Mouse (Mus musculus) frontal cortex, postnatal 25 days (tissue): ENCODE data around the gene Arl5c.

ENCODE experiments used
- DNase-seq, 2 experiments: peaks; one replicate each; pipeline ENCODE4 v3.0.0; 2022; ENCODE audit warnings: low spot score in 2 of 2

Arl5c gene

GRCm38 (mm10) chr11:97995564-97996288, at the start of gene Arl5c:
TSS of gene Arl5c (minus strand) at chr11:97996181.
- no peak for DNase-seq

DNA sequence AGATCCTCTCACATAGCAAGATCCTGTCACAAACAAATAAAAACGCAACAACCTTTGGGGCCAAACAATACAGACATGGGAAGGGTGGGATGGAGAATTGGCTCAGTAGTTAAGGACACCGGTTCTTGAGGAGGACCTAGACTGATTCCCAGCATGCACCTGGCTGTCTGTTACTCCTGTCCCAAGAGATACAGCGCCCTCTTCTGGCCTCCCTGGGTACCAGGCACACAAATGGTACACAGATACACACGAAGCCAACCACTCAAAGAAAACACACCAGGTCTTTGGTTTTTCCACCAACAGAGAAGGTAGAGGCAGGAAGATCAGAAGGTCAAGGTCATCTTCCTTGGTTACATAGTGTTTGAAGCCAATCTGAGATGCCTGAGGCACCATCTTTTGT, 49.6 kb upstream of the Arl5c start:
- no peak for DNase-seq

GRCm38 (mm10) chr11:98044074-98044473, 48.1 kb upstream of the Arl5c start:
- DNase-seq = no peak

DNA sequence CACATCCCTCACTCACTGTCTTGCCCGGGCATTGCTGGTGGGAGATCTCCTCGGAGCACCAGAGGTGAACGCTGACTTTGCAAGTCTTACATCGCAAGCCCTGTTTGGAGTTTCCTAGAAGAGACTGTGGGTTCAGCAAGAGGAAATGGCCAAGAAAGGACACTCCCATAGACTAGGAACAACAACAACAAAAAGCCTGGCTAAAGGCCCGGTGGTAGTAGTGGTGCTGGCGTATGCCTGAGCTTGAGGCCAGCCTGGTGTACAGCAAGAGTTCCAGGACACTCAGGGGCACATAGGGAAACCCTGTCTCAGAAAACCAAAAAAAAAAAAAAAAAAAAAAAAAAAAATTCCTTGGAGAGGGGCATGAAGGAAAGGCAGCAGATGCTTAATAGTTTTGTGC, 46.8 kb upstream of the Arl5c start:
- DNase-seq = no peak

DNA sequence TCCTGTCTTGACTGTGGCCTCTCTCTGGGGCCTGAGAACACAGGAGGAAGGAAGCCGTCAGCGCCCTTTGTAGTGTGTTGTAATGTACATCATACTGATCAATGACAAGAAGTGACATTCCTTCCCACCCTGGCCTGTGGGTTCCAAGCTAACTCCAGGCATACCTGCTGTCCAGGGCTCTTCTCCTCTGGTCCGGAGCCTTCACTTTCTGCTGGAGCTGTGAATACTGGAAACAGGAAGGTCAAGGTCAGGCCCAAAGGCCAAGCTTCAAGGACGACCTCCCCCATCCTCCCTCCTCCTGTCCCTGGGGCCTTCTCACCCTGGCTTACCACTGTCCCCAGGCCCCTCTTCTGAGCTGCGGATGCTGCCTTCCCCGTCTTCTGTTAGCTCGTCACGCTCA, 45.0 kb upstream of the Arl5c start:
- no peak for DNase-seq

DNA sequence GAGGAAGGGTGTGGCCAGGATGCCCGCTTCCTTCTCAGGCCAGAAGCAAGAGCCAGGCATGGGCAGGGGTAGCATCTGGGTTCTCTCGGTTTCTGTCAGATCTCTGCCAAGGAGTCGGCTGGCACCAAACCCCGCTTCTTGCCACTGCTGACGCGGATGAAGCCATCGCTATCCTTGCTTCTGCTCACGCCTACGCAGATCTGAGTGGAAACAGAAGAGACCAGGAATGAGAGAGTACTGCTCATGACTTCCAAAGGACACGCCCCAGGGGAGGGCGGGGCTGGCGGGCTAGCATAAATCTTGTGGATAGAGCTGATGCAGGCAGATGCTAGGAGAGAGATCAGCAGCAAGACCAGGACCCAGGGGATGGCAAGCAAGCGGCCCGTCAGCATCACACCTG, 41.9 kb upstream of the Arl5c start:
- DNase-seq = peak in 1 of 2 experiments; percentile 51

DNA sequence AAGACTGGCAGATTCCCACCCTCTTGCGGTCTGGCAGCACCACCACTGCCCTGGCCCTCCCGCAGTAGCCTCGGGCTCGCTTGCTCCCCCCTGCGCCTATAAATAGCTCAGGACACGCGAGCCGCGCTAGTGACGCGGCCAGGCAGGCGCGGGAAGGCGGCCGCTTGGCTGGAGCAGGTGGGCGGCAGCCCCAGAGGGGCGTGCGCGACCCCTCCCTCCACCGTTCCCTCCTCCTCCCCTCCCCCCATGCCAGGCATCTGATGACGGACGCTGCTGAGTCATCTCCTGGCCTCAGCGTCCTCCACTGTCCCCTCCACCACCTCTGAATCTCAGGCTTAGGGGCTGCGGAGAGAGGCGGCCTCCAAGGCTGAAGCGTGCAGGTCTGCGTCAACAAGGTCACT, 40.0 kb upstream of the Arl5c start:
- no peak for DNase-seq

GRCm38 (mm10) chr11:98034840-98035239, 38.9 kb upstream of the Arl5c start:
- no peak for DNase-seq

- no peak for DNase-seq
Observed at GRCm38 (mm10) chr11:98034061-98034460, 38.1 kb upstream of the Arl5c start.

- peak; percentile 79 to 82 for DNase-seq
Observed at GRCm38 (mm10) chr11:98031443-98031770, 35.4 kb upstream of the Arl5c start.

GRCm38 (mm10) chr11:98030701-98031442, 34.9 kb upstream of the Arl5c start:
- DNase-seq = no peak

- DNase-seq = no peak
Observed at GRCm38 (mm10) chr11:98027785-98028184, 31.8 kb upstream of the Arl5c start.

DNA sequence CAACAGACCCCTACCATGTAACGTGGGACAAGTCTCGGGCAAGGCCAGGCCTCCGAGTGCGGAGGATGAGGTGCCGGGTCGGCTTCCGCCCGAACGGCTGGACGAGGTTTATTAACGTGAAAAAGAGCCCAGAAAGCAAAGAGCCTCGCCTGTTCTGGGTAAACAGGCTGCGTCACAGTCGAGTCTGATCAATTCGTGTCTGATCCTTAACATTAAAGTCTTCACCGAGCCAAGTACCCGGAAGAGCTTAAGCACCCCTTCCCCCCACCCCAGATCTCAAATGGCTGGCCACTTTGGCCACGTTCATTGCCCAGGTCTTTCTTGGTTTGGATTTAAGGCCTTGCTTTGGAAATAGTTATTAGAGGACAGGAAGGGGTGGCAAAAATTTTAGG, 31.3 kb upstream of the Arl5c start:
- no peak for DNase-seq

GRCm38 (mm10) chr11:98026570-98027296, 30.8 kb upstream of the Arl5c start, which contains the start of gene Rpl19:
TSS of gene Rpl19 (plus strand) at chr11:98026710.
- peak; percentile 82 to 92 for DNase-seq

DNA sequence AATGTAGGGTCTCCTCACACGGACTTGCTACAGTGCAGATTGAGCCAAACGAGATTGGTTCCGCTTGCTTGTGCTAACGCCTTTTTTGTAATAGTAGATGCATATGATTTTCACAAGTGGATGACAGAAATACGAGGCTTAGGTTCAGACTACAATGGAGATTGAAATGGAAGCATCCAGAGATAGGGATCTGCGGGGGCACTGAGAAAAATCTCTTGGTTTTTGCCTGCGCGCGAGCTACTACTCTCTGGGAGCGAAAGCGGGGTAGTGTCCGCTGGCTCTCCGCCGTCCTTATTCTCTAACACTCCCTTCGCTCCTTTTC, 30.2 kb upstream of the Arl5c start:
- no peak for DNase-seq

DNA sequence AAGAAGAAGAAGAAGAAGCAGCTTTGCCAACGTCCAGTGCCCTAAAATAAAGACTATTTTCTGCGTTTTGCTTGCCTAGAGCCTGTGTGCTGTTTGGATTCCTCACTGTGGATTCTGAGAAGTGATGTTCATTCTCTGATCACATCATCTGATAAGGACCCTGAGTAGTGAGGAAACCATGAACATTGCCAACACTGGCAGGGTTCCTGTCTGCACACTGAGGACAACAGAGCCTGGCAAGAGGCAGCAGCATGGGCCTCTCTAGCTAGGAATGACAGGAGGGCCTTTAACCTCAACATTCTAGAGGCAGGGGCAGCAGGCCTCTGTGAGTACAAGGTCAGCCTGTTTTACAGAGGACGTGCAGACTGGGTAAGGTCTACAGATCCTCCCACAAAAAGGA, 28.5 kb upstream of the Arl5c start:
- DNase-seq = no peak

GRCm38 (mm10) chr11:98022555-98023371, 26.8 kb upstream of the Arl5c start, which contains the start of gene Cacnb1:
TSS of gene Cacnb1 (minus strand) at chr11:98023034.
- no peak for DNase-seq

GRCm38 (mm10) chr11:98022253-98022554, 26.2 kb upstream of the Arl5c start:
- DNase-seq = no peak

DNA sequence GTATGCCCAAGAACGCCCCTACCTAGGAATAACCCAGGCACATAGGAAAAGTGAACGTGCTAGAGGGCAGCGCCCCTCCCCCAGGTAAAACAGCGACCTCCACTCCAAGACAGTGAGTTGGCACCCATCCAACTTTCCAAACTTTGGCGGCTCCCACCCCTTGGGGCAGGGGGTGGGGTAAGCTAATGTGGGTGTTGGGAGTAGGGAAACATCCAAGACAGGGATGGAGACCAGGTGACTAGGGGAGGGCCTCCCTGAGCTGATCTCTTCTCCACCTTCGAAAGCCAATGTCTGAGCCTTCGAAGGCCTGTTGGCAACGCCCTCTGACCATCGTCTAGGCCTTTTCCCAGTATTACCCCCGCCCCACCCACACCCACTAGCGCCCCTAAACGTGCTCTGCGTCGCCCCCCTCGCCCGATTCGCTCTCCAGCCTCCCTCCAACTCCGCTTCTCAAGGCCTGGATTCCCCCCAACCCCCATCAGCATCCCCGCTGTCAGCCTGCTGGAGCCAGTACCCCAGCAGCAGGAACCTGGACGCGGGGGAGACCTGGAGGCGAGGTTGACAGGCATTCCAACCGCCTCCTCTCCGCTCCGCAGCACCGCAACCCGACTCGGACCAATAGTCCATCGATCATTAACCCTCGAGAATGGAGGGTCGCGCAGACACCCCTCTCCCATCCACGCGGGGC, 25.7 kb upstream of the Arl5c start:
- no peak for DNase-seq

DNA sequence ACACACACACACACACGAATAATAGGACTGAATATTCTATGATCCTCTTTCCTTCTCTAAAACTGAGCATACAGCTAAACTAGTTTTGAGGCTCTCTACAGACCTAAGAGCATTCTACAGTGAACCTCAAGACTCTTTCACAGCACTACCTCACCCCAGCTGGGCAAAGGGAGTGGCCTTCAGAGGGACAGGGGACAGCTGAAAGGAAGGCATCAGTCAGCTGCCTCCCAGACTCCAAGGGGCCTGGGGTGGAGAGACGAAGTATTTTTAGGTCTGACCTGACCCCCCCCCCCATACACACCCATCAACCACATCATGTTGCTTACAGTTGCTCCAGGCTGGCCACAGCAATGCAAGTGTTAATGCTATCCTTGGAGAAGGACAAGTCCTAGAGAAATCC, 25.1 kb upstream of the Arl5c start:
- DNase-seq = no peak

DNA sequence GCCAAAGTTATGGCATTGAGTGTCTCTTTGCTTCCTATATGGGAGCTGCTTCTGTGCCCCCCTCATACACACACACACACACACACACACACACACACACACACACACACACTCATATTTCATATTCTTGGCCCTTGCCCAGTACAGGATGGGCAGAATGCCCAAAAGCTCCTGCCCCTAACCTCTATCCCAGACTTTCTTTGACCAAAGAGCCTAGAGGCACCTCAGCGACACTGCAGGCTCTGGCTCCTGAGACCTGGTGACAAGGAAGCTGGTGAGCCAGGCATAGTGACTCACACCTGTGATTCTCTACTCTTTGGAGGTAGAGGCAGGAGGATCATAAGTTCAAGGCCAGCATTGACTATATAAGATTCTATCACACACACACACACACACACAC, 24.7 kb upstream of the Arl5c start:
- DNase-seq = no peak
